Mouse (Mus musculus) embryo, embryonic 10.5 days (tissue): ENCODE measurements around the gene Olfr1157.

Experiments used
- DNase-seq: peaks from one replicate; pipeline ENCODE4 v3.0.0-alpha.2; 2015; ENCODE audit warnings: low spot score

The Olfr1157 gene

DNA sequence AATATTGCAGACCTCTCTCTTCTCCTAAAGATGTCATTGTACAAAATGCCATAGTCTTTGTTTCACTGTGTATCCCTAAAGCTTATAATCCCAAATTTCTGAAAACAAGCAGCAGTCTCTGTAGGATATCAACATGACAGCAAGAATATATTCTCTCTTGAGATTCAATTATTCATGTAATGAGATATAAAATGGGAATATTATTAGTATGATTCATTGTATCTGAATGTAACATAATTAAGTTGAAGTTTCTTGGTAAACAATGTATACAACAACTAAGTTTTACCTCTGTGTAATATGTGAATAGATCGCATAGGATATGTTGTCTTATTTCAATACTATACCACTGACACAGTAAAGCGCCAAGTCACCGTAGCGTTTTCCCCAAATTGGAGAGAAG is at the start of gene Olfr1157:
Olfr1157 (minus strand) TSS at position 101 of the 400 bp plus-strand sequence.
- no peak for DNase-seq

DNA sequence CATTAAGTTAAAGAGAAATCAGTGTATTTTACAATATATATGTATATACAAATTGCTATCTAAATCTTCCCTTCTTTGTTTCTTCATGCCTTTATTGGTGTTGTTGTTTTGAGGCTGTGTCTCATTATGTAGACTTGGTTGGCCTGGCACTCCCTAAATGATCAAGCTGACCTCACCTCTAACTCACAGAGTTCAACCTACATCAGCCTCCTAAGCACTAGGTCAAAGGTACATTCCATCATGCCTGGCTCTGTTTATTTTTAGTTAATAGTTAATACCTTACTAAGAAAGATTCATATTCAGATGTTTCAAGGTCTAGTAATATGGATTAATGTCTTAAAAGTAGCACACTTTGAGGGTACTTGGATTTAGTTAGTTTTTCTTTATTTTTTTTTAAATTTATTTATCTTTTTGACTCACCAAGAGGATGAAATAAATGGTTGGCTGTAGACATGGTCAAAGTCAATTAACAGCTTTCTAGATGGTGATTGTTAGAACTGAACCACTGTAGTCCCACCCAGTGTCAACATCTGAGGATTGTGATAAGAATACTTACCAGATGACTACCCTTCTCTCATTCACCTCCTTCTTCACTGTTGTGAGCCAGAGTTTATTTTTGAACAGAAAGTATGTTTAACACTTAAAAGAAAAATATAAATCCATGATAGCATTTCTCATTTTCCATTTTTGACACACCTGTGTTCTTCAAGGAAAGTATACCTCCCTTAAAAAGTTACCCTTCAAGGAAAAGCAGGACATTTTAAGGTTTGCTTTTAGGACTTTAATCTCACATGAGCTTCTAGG is 39.6 kb upstream of the Olfr1157 start, which contains the start of gene Olfr1160:
Olfr1160 (minus strand) TSS at position 754 of the 804 bp plus-strand sequence.
- no peak for DNase-seq

DNA sequence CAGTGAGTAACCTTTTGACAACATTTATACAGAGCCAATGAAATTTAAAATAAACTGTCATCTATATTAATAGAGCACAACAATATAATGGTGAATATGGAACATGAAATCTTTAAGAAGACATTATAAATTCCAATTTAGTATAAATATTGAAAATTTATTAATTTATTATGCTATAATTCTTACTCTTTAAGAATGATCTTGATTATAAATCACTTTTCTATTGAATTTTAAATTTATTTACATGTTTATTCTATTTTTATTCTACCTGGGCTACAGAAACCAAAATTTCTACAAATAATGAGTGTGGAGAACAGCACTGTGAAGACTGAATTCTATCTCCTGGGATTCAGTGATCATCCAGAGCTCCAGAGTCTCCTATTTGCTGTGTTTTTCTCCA is 21.7 kb upstream of the Olfr1157 start, which contains the start of gene Olfr1158:
Olfr1158 (plus strand) TSS at position 301 of the 400 bp plus-strand sequence.
- DNase-seq = no peak

DNA sequence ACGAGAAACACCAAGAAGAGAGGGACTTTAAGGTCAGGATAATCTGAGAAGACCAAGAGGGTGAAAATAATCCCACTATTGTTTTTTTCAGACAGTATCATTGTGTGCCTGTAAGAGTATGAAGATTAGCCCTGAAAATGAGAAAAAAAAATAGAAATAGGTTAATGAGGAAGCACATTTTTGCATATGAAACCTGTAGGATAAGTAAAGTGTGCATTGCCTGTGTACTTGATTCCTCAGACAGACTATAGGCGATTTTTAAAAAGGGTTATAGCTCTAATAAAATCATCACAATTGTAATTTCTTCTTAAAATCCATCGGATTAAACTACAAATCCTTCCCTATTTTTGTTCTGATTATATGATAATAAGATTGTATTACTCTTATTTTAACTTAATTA is 6.5 kb upstream of the Olfr1157 start, which contains the start of gene Olfr74:
Olfr74 (minus strand) TSS at position 101 of the 400 bp plus-strand sequence.
- no peak for DNase-seq

DNA sequence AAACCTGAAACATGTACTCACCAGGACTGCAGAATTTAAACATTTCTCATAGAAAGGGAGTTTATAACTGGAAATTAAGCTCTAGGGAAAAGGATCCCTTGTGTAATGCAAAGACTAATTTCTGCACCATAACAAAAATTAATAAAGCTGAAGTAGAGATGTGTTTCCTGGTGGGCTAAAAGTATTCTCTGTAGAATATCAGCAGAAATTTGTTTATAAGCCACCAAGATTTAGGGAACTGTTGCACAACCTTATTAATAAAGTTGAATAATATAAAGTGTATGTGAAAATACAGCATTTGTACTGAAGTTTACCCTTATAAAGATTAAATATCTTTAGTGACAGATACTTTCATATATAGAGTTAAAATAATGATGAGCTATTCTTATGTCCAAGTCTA is 15.1 kb downstream of the Olfr1157 start, which contains the start of gene Olfr1156:
Olfr1156 (minus strand) TSS at position 101 of the 400 bp plus-strand sequence.
- DNase-seq = no peak

DNA sequence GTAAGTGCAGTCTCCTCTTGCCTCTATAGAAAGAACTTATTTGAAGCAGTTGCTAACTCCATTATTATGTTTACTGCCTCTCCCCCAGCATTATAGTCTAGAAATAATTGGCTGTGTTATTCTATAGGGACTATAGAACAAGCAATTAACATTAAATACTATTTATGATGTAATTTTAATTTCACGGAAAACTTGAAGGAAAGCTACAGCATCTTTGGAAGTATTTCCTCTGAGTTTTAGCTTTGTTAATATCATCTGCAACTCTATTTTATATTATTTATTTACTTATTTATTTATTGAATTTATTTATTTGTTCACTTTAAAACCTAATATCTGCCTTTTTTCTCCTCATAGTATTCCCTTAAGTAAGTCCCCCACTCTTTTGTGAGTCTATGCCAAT is 23.1 kb downstream of the Olfr1157 start, which contains the start of gene Olfr1155:
Olfr1155 (minus strand) TSS at position 101 of the 400 bp plus-strand sequence.
- DNase-seq = no peak
